Mouse (Mus musculus) kidney, embryonic 16.5 days (tissue): ENCODE measurements around the gene LTO1. TPM values are rescaled to one million over a fixed set of nuclear protein-coding genes. Genes with fewer than 3 reads are reported as not detected.
A peak's percentile ranks its signal among the peaks of the same experiment; 100 is the strongest.
"Not testable (repeated sequence)": the region's sequence is repeated elsewhere in the genome, so short reads cannot be mapped to it uniquely, and the experiment has no call there.

Source experiments
- ATAC-seq: fragments of 200-750 bp; cut with Nextera tagmentation; 2 replicates; pipeline ENCODE4 v1.8.0; 2017; ENCODE audit warnings: moderate TSS enrichment; ENCODE audit not compliant: low FRiP score, low TSS enrichment
- H3K27ac ChIP-seq: fragments of 300-500 bp; sonication (generic); 2 replicates; pipeline ENCODE4 v1.5.1; 2014; ENCODE audit warnings: low read length
- H3K27me3 ChIP-seq: fragments of 300-500 bp; sonication (generic); 2 replicates; pipeline ENCODE4 v1.6.1; 2014; ENCODE audit warnings: low read length, control low read depth, mixed read lengths; ENCODE audit not compliant: insufficient read depth
- H3K36me3 ChIP-seq: fragments of 300-500 bp; sonication (generic); 2 replicates; pipeline ENCODE4 v1.6.1; 2014; ENCODE audit warnings: low read length, control low read depth, mixed read lengths; ENCODE audit not compliant: insufficient read depth
- H3K4me1 ChIP-seq: fragments of 300-500 bp; sonication (generic); 2 replicates; pipeline ENCODE4 v1.6.1; 2014; ENCODE audit warnings: low read length, control low read depth, mixed read lengths; ENCODE audit not compliant: insufficient read depth
- H3K4me2 ChIP-seq: fragments of 300-500 bp; sonication (generic); replicated peaks from 2 replicates; pipeline ENCODE4 v1.6.1; 2014; ENCODE audit warnings: low read depth, low read length
- H3K4me3 ChIP-seq: fragments of 300-500 bp; sonication (generic); 2 replicates; pipeline ENCODE4 v1.5.1; 2014; ENCODE audit warnings: mild to moderate bottlenecking, low read length
- H3K9ac ChIP-seq: fragments of 300-500 bp; sonication (generic); replicated peaks from 2 replicates; pipeline ENCODE4 v1.6.1; 2014; ENCODE audit warnings: low read length
- H3K9me3 ChIP-seq: fragments of 300-500 bp; sonication (generic); 2 replicates; pipeline ENCODE4 v1.6.1; 2016; ENCODE audit warnings: low read length, control low read depth
- WGBS: fragments of 180-500 bp; shearing (Covaris S2); extraction: QIAGEN DNeasy Blood & Tissue Kit; methylation state at CpG from one replicate; pipeline ENCODE4 v1.1.7; 2014; 5-methylcytosine and 5-hydroxymethylcytosine counted together
- polyA plus RNA-seq: library from polyadenylated mRNA; unstranded; fragments of >200 nt; fragmentation: Nextera tagmentation; extraction: Ambion mirVana; gene quantifications from 2 replicates; pipeline ENCODE4 v1.2.1, GENCODE M21; 2015

Gene LTO1
- polyA plus RNA-seq, 1 experiment from 2014 or later: 33.7 TPM

DNA sequence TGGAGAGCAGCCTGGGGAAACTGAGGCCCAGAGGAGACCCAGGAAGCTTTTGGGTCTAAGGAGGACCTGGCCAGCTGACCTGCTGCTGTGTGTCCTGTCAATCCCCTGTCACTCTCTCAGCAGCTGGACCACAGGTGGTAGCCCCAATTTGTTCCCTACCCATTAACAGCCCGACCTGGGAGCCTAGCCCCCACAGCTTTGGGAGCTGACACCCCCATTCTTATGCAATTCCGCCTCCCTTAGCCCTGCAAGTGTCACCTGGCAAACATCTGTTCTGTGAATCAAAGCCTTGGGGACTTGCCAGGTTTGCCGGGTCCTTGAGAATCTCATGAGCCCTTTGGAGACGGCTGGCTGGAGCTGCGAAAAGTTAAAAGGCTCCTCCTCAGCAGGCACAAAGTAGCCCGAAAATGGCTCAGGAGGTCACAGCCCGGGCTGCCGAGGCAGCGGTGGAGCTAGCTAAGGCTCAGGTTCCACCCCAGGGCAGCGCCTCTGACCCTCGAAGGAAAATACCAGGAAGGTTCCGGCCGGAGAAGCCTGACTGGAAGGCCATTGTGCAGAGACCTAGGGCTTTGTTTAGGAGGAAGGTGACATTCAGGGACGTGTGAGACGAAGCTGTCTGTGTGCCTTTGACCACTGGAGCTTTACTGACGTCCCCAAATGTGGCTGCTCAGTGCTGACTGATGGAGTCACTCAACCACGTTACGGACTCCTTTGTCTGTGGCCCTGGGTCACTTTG, 26.2 kb upstream of the LTO1 start:
- WGBS: 5% methylated on average over 18 of the region's 18 CpGs
- Histone ChIP-seq H3K36me3 (no peaks in the 10 kb centered on the region), H3K27me3 (peaks cover 7% of the 10 kb centered on the region; the same call in 1 of the 2 replicates), H3K27ac (no peak overlapping the region), H3K9ac (no peak overlapping the region), H3K4me1 (no peaks in the 10 kb centered on the region), H3K4me3 (no peak overlapping the region), H3K9me3 (no peaks in the 10 kb centered on the region), H3K4me2 (no peak overlapping the region; the same call in 1 of the 2 replicates)
- no peak for ATAC-seq

GRCm38 (mm10) chr7:144890661-144891060, 24.2 kb upstream of the LTO1 start:
- WGBS: 92% methylated on average over 1 of the region's 1 CpGs
- not testable (repeated sequence) for H3K9me3 ChIP-seq, H3K4me1 ChIP-seq, H3K4me2 ChIP-seq, H3K9ac ChIP-seq, H3K36me3 ChIP-seq, ATAC-seq, H3K4me3 ChIP-seq, H3K27ac ChIP-seq
- peaks cover 19% of the 10 kb centered on the region for H3K27me3 ChIP-seq

GRCm38 (mm10) chr7:144891863-144892262, 23.0 kb upstream of the LTO1 start:
- no peak overlapping the region for H3K4me2 ChIP-seq
- H3K36me3 ChIP-seq: no peaks in the 10 kb centered on the region
- H3K4me3 ChIP-seq: no peak overlapping the region
- H3K9me3 ChIP-seq: no peaks in the 10 kb centered on the region
- H3K27me3 ChIP-seq: peaks cover 30% of the 10 kb centered on the region
- H3K4me1 ChIP-seq: peaks cover 12% of the 10 kb centered on the region
- no peak for ATAC-seq
- H3K27ac ChIP-seq: no peak overlapping the region
- whole genome bisulfite sequencing: 76% methylated on average over 2 of the region's 2 CpGs
- H3K9ac ChIP-seq: no peak overlapping the region

DNA sequence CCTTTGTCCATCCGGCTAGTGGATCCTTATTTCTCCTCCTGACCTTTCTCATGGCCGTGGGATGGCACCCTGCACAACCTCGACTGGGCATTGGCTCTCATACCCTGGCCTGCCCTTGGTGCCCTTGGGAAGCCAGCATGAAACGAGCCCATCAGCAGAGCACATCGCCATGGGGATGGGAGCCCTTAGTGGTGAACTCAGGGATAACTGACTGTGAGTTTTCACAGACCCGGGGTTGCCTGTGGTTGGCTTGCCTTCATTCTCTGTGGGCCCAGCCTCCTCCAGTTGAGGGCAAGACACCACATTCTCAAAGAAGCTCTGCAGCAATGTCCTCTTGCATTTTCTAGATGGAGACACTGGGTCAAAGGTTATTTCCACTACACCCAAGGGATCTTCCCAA, 22.6 kb upstream of the LTO1 start:
- no peaks in the 10 kb centered on the region for H3K9me3 ChIP-seq
- H3K9ac ChIP-seq: no peak overlapping the region
- H3K36me3 ChIP-seq: no peaks in the 10 kb centered on the region
- no peak overlapping the region for H3K27ac ChIP-seq
- H3K4me3 ChIP-seq: no peak overlapping the region
- WGBS: 42% methylated on average over 6 of the region's 6 CpGs
- H3K4me2 ChIP-seq: no peak overlapping the region
- no peak for ATAC-seq
- H3K27me3 ChIP-seq: peaks cover 35% of the 10 kb centered on the region
- peaks cover 16% of the 10 kb centered on the region for H3K4me1 ChIP-seq

DNA sequence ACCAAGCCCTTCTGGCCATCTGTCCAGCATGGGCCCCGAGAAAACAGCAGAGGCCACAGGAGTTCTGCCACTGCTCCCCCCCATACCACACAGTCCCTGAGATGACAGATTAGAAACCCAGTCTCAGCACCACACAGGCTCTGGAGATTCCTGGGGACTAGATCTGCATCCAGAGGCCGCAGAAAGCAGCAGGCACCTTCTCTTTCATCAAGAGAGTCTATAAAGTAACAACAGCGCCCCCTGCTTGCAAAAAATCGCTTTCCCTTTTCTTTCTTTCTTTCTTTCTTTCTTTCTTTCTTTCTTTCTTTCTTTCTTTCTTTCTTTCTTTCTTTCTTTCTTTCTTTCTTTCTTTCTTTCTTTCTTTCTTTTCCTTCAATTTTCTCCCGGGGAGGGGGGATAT, 20.7 kb upstream of the LTO1 start:
- H3K27me3 ChIP-seq: peaks cover 50% of the 10 kb centered on the region
- H3K4me3 ChIP-seq: no peak overlapping the region
- no peak overlapping the region for H3K27ac ChIP-seq
- no peak overlapping the region for H3K9ac ChIP-seq
- H3K4me2 ChIP-seq: no peak overlapping the region
- no peak for ATAC-seq
- no peaks in the 10 kb centered on the region for H3K36me3 ChIP-seq
- WGBS: 3% methylated on average over 5 of the region's 5 CpGs
- peaks cover 17% of the 10 kb centered on the region for H3K4me1 ChIP-seq
- H3K9me3 ChIP-seq: no peaks in the 10 kb centered on the region

DNA sequence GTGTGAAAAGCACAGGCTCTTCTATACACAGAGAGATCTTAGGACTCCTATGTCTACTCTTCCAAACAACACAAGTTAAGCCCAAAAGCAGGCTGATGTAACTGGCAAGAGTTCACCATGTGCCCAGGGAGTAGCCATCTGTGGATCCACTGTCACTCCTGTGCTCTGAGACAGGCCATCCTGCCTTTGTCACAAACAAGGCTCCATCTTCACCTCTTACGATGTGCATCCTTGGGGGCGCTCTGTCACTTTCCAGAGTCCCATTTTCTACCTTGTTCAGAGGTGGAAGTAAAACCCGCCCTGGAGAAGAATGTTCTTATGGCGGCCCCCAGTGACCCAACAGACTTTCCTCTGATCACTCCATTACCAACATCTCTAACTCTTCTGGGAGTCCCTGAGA, 20.2 kb upstream of the LTO1 start:
- Histone ChIP-seq H3K36me3 (no peaks in the 10 kb centered on the region), H3K4me3 (peak overlapping the region; percentile 47; the same call in 1 of the 2 replicates), H3K9me3 (no peaks in the 10 kb centered on the region), H3K27me3 (peaks cover 54% of the 10 kb centered on the region), H3K27ac (no peak overlapping the region), H3K4me2 (peak overlapping the region; percentile 70; the same call in 1 of the 2 replicates), H3K9ac (no peak overlapping the region), H3K4me1 (peaks cover 17% of the 10 kb centered on the region)
- ATAC-seq: no peak
- 3% methylated on average over 4 of the region's 4 CpGs for WGBS

DNA sequence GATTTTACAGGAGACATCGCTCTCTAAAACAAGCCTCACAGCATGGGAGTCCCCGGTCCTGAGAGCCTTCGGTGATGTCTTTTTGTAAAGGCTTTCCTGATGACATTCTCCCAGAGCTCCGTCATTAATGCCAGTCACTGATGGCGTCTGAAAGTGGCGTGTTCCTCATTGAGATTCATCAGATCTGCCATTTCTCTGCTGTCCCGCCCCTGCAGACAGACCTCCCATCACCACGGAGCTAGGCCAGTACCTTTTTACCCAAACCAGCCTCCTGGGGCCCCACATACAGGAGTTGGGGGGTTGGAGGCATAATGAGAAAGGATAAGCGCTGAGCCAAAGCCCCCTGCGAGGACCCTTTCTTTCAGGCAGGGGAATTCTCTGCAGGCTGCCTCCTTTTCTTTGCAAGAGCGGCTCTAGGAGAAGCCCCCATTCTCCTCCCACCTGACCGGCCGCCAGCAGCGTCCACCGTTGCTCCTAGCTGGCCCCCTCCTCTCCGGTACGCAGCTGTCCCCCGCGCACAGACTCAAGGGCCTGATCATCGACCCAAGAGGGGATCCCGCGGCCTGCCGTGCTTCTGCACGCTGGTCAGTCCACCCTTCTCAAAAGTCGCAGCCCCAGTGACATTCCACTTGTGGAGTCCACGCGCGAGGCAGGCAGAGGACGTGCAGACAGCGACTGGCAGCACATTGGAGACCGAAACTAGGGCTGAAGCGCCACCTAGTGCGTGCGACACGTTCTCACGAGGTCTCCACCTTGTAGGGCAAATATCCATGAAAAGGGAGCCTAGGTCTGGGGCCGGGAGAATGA, 19.4 kb upstream of the LTO1 start:
- ATAC-seq: peak; percentile 78
- Histone ChIP-seq H3K9ac (peak overlapping the region; percentile 36; the same call in 1 of the 2 replicates), H3K4me2 (peak overlapping the region; percentile 70), H3K27ac (no peak overlapping the region), H3K36me3 (no peaks in the 10 kb centered on the region), H3K4me1 (peaks cover 17% of the 10 kb centered on the region), H3K4me3 (peak overlapping the region; percentile 47), H3K9me3 (no peaks in the 10 kb centered on the region), H3K27me3 (peaks cover 54% of the 10 kb centered on the region)
- WGBS: under 1% methylated on average over 37 of the region's 37 CpGs

- peak within 1 kb of the TSS; percentile 70 for H3K4me2 ChIP-seq
- peaks cover 17% of the 10 kb centered on the region for H3K4me1 ChIP-seq
- peaks cover 55% of the 10 kb centered on the region for H3K27me3 ChIP-seq
- WGBS: under 1% methylated on average over 65 of the region's 65 CpGs
- peak within 1 kb of the TSS; percentile 47 for H3K4me3 ChIP-seq
- no peak within 1 kb of the TSS for H3K27ac ChIP-seq
- H3K9me3 ChIP-seq: no peaks in the 10 kb centered on the region
- ATAC-seq: peak; percentile 55
- H3K9ac ChIP-seq: peak within 1 kb of the TSS; percentile 36; the same call in 1 of the 2 replicates
- no peaks in the 10 kb centered on the region for H3K36me3 ChIP-seq
These were observed 18.3 kb upstream of the LTO1 start, which contains the start of gene Fgf15 for GRCm38 (mm10) chr7:144896294-144897218. TSS of gene Fgf15 (plus strand) at chr7:144896531.

DNA sequence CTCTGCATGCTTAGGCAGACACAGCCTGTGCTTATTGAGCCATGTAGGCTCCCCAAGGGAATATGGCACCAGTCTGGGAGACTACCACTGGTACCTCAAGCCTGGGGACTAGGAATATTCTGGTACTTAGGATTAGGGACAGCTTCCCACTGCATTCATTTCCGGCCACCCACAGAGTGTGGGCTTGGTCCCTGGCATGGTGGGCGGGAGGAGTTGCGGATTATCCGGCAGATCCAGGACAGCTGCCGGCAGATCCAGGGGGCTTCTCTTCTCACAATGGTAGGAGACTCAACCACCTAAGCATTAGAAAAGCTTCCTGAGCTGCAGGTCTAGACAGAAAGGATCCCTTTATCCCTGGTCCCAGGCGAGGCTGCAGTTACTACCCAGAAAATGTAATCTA, 16.4 kb upstream of the LTO1 start:
- Histone ChIP-seq H3K9me3 (no peaks in the 10 kb centered on the region), H3K27ac (no peak overlapping the region), H3K4me2 (no peak overlapping the region), H3K4me1 (peaks cover 17% of the 10 kb centered on the region), H3K9ac (no peak overlapping the region), H3K36me3 (no peaks in the 10 kb centered on the region), H3K27me3 (peaks cover 53% of the 10 kb centered on the region), H3K4me3 (no peak overlapping the region)
- 66% methylated on average over 6 of the region's 6 CpGs for WGBS
- ATAC-seq: no peak
